Mouse (Mus musculus) ZHBTc4 (cell line): ENCODE results near the gene Ptpn6.

ENCODE experiments used
- DNase-seq: peaks from one replicate; pipeline ENCODE4 v3.0.0-alpha.2; 2011; ENCODE audit warnings: low read depth, low spot score

The Ptpn6 gene

GRCm38 (mm10) chr6:124738511-124739023, at the start of gene Ptpn6:
Gene Ptpn6, minus strand, starts transcription at chr6:124738714.
- peak; percentile 97 for DNase-seq

- no peak for DNase-seq
These were observed 49.2 kb upstream of the Ptpn6 start for GRCm38 (mm10) chr6:124787722-124788121.

- DNase-seq, result peak; percentile 49
These were observed 48.4 kb upstream of the Ptpn6 start for GRCm38 (mm10) chr6:124786756-124787420.

- DNase-seq, result peak; percentile 89
These were observed 43.9 kb upstream of the Ptpn6 start for GRCm38 (mm10) chr6:124782436-124782835.

DNA sequence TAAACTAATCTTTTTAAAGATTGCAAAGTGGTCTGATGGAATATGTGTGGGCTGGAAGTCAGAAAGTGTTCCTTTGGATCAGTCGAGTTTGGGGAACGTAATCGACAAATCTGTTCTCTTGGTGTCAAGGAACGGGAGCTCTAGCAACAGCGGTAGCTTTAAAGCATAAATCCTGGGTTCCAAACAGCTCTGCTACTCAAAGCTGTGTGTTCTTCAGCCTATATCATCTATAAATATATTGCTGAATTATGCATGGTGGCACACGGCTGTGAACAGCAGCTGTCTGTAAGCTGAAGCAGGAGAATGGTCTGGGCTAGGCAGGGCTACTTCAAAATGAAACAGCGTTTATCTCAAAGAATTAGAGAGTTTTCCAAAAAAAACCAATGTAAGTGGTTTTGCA, 42.4 kb upstream of the Ptpn6 start:
- DNase-seq, result no peak

GRCm38 (mm10) chr6:124779984-124780416, 41.5 kb upstream of the Ptpn6 start:
- no peak for DNase-seq

DNA sequence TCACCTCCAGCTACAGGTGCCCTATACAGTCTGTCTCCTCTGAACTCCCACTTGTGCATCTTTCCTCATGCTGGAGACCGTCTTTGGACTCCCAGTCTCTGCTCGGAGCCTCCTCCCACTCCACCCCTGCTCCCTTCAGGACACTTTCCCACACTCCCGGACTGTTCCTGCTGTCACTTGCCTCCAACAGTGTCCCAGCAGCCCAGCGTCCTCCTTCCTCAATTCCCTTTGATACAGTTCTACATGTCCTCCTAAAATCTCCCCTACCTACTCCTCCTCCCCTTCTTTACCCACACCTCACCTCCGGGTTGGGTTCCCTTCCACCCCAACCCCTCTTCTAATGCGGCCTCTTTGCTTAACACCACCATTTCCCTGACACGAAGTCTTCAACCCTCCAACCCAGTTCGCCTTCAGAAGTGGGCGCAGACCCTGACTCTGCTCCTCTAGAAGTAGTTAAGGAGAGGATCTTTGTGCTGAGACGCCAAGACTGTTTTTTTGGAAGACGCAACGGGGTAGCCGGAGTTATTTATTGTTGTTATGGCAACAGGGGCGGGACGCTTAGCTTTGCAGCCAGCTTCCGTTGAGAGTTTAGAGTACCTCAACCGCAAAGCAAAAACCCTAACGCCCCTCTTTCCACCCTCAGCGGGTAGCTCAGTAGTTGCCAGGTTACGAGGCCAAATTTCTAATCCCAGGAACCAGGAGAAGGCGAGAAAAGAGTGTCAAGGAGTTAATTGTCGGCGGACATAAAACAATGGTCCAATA, 40.9 kb upstream of the Ptpn6 start, which contains the start of gene Lrrc23:
Gene Lrrc23 (minus strand): TSS at position 506 of the 762 bp plus-strand sequence.
- DNase-seq, result peak; percentile 75

- no peak for DNase-seq
These were observed 32.0 kb upstream of the Ptpn6 start for GRCm38 (mm10) chr6:124770511-124770910.

DNA sequence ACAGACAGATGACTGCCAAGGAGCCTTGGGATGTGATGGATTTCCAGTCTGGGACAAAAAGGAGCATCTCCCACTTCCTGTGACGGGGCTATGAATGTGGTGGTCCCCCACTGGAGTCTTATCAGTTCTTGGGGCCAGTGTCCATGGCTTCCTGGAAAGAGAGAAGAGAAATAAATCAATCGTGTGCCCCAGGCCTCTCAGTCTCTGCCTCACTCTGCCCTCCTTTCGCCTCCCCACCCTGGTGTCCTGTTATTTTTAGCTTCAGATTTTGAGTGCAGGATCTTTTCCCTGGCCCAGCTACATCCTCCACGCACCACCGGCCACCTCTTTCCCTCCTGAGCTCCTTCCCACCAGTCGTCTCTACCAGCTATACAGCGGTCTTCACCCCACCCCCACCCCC, 31.5 kb upstream of the Ptpn6 start:
- no peak for DNase-seq

DNA sequence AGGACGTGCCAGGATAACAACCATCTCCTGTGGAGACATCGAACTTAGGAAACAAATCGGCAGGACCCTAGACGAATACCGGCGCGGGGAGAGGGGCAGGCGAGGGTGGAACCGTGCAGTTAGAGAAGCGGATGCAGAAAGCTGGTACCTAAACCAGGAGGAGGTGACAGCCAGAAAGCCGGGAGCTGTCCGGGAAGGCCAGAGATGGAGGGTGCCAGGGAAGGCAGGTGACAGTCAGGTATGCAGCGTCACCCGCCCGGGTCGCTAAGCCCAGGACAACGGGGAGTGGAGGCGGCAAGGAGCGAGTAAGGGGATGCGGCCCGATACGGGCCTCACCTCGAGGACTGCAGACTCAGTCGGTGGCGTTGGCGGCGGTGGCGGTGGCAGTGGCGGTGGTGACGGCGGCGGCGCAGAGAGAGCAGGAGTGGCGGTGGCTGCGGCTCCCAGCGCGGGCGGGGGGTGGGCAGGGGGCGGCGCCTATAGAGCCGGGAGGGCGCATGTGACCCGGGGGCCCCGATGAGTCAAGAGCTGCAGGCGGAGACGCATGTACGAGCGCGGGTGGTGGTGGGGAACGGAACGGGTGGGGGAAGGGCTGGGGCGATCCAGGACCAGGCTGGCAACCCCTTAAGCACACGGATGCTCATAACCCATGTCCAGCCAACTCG, 30.7 kb upstream of the Ptpn6 start, which contains the start of gene Eno2:
Gene Eno2 (minus strand): TSS at position 573 of the 665 bp plus-strand sequence.
- DNase-seq, result peak; percentile 62

- no peak for DNase-seq
These were observed 30.2 kb upstream of the Ptpn6 start for GRCm38 (mm10) chr6:124768704-124769044.

GRCm38 (mm10) chr6:124767920-124768703, 29.6 kb upstream of the Ptpn6 start:
- DNase-seq, result peak; percentile 81

DNA sequence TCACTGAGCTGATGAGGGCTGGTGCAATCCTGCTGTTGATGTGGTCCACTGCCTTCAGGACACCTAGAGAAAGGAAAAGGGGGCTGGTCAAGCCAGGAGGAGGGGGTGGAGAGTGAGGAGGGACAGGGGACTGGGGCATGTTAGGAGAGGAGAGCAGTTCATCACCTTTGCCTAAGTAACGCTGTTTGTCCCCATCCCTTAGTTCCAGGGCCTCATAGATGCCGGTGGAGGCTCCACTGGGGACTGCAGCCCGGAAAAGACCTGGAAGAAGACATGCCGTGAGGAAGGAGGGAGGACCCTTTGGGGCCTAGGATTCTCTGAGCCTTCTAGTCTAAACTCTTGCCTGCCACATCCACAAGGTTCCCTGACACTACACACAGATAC, 29.0 kb upstream of the Ptpn6 start:
- no peak for DNase-seq

- DNase-seq, result no peak
These were observed 27.4 kb upstream of the Ptpn6 start for GRCm38 (mm10) chr6:124765951-124766350.

DNA sequence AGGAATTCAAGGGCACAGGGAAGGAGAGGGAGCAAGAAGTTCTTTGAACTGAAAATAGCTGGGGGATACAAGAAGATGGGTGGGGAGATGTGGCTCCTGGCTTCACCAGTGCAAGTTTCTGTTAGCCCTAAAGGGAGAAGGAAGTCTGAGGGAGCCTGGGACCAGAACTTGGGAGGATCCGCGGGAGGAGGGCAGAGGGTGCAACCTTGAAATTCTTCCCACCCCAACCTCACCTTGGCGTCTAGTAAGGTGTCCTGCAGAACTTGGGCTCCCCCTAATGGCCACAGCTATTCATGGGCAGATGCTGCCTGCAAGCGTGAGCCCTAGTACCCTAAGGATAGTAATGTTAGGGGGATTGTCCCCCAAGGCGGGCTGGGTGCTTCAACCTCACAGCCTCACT, 20.7 kb upstream of the Ptpn6 start:
- DNase-seq, result peak; percentile 93

GRCm38 (mm10) chr6:124758849-124759232, 20.3 kb upstream of the Ptpn6 start:
- no peak for DNase-seq

DNA sequence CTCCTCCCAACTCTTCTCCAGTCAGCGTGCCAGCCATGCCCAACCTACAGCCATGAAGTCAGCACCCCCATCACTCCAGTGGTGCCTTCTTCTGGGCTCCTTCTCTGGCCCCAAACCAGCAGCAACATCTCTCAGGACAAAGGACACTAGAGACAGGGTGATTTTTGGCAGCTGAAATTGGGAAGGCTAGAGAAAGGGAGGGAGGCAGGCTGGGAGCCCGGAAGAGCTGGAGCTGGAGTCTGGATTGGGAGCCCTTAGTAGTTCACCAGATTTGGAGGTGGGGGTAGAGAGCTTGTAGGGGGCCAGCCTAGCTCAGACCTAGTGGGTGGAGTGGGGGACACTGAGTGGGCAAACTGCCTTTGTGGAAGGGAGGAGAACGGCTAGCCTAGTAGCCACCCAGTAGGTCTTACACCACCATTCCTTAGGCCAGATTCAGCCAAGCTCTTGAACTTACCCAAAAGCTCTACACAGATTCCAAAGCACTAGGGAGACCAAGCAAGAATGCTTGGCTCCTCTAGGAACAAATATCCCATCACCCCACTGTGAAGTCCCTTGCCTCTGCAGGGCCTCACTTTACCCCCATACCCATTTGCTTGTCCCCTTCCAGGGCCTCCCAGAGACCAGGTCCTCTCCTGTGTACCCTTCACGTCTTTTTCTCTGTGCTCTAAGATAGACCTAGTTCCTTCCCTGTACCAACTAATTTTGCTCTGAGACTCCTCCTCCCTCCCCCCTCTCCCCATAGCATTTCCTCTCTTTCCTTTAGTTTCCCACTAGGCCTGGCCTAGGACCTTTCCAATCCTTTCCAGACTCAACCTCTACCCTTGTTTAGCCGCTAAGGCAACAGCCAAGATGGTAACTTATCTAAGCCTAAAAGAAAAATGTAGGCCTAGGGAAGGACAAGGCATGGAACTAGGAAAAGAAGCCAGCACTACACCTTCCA, 19.7 kb upstream of the Ptpn6 start:
- DNase-seq, result no peak

DNA sequence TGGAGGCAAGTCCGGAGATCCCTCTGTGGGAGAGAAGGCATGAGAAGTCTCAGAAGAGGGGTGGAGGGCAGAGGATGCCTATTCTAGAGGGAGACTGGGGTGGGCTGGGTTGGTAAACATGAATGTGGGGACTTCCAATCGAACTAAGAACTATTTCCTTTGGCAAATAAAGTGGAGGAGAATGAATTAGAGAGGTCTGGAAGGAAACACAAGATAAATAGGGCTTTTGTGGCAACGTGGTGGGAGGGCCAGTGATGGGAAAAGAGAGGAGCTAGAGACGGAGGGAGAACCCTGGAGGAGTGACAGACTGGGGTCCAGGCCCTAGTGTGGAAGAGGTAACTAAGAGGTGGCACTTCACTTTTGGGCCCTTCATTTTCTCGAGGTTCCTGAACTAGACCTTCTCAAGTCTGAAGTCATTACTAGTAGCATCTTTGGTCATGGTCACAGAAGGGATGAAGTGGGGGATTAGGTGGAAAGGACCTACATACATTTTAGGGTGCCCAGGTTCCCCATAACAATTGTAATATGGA, 18.9 kb upstream of the Ptpn6 start:
- DNase-seq, result no peak

- DNase-seq, result peak; percentile 75
These were observed 18.3 kb upstream of the Ptpn6 start for GRCm38 (mm10) chr6:124756652-124757350.
